Mouse (Mus musculus) C2C12 (cell line): ENCODE data around the gene Fancc. TPM values are rescaled to one million over a fixed set of nuclear protein-coding genes. Genes with fewer than 3 reads are reported as not detected.
A peak's percentile ranks its signal among the peaks of the same experiment; 100 is the strongest.

Experiments used
- H3K27me3 ChIP-seq: one replicate; pipeline ENCODE4 v1.6.1; 2011; ENCODE audit not compliant: control insufficient read depth, insufficient read depth, insufficient read length
- H3K36me3 ChIP-seq: one replicate; pipeline ENCODE4 v1.6.1; 2011; ENCODE audit not compliant: control insufficient read depth, insufficient read depth
- H3K4me3 ChIP-seq: one replicate; pipeline ENCODE4 v1.5.1; 2011; ENCODE audit warnings: mild to moderate bottlenecking, control low read depth; ENCODE audit not compliant: poor library complexity, insufficient read depth, severe bottlenecking
- H3K79me2 ChIP-seq: one replicate; pipeline ENCODE4 v1.6.1; 2011; ENCODE audit not compliant: control insufficient read depth, insufficient read depth
- H3K79me3 ChIP-seq: one replicate; pipeline ENCODE4 v1.6.1; 2011; ENCODE audit warnings: low read depth, control low read depth
- H3ac ChIP-seq: one replicate; pipeline ENCODE3; 2011; ENCODE audit warnings: low read depth; ENCODE audit not compliant: control insufficient read depth, insufficient read length
- CEBPB ChIP-seq: IDR thresholded peaks from one replicate; pipeline ENCODE4 v1.6.1; 2011; ENCODE audit warnings: low read depth, mild to moderate bottlenecking, control low read depth, moderate library complexity
- CTCF ChIP-seq: IDR thresholded peaks from one replicate; pipeline ENCODE4 v1.5.1; 2011; ENCODE audit not compliant: control insufficient read depth, insufficient read depth, insufficient read length
- FOSL1 ChIP-seq: IDR thresholded peaks from one replicate; pipeline ENCODE4 v1.8.0; 2011; ENCODE audit warnings: mild to moderate bottlenecking, low read length; ENCODE audit not compliant: poor library complexity, insufficient read depth, severe bottlenecking
- MAX ChIP-seq: IDR thresholded peaks from one replicate; pipeline ENCODE4 v1.6.1; 2011; ENCODE audit warnings: mild to moderate bottlenecking, control low read depth
- MYOD1 ChIP-seq: IDR thresholded peaks from one replicate; pipeline ENCODE4 v1.6.1; 2011; ENCODE audit warnings: low read depth; ENCODE audit not compliant: control insufficient read depth, insufficient read length
- MYOG ChIP-seq: IDR thresholded peaks from one replicate; pipeline ENCODE4 v1.6.1; 2011; ENCODE audit not compliant: control insufficient read depth, insufficient read length; ENCODE audit errors: extremely low read depth
- USF1 ChIP-seq: IDR thresholded peaks from one replicate; pipeline ENCODE4 v1.6.1; 2011; ENCODE audit warnings: low read depth, mild to moderate bottlenecking, control low read depth, moderate library complexity
- polyA plus RNA-seq: library from polyadenylated mRNA; unstranded; fragments of >200 nt; fragmentation: generic; extraction: Trizol; gene quantifications from one replicate; pipeline ENCODE4 v1.2.1, GENCODE M21; 2012; ENCODE audit warnings: missing spikeins

Gene Fancc
- polyA plus RNA-seq, 1 experiment, result 9.3 TPM

DNA sequence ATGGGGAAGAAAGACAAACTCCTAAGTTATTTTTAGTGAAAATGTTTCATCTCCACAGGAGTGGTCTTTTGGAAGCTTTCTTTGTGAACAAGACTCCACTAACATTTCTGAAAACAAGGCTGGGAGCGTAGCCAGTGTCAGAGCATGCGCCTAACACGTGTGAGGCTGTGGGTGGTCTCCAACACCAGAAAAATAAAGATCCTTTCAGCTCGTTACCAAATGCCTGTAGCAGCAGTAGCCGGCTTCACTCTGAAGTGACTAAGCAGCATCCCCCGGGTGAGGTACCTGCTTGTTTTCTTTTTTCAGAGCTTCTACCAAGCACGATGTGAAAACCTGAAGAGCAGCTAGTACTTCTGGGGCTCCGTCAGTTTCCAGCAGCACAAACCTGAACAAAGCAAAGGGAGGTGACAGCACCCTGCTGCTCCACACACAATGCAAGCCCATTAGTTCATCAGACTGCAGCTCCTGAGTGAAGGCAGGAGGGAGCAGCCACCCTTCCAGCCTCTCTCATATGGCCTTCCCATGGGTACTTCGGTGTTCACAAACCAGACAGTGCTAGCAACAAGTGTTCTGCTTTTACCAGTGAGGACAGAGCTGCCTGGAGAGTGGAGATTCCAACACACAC lies 166.7 kb downstream of the Fancc start:
- H3K27me3 ChIP-seq, result no peaks in the 10 kb centered on the region
- H3K36me3 ChIP-seq, result no peaks in the 10 kb centered on the region
- H3ac ChIP-seq, result no peak overlapping the region
- H3K4me3 ChIP-seq, result no peak overlapping the region
- TF ChIP-seq CTCF (no peak), USF1 (no peak), MYOG (no peak), MYOD1 (no peak), FOSL1 (no peak), MAX (no peak), CEBPB (no peak)
- no peaks in the 10 kb centered on the region for H3K79me3 ChIP-seq
- no peaks in the 10 kb centered on the region for H3K79me2 ChIP-seq

DNA sequence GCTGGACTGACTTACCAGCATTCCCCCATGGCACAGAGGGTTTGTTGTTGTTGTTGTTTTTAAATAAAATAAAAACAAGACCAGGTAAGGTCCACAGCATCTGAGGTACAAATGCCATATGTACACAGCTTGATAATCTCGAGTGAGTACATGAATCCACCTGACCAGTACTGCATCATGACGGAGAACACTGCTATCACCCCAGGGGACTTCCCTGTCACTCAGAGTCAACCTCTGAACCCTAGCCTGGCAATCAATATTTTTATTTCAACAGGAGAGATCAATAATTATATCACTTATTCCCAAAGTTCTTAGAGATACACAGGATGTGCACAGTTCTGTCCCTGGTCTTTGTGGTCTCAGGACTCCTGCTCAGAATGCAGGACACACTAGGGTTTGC lies 171.1 kb downstream of the Fancc start:
- H3K4me3 ChIP-seq, result no peak overlapping the region
- H3K27me3 ChIP-seq, result no peaks in the 10 kb centered on the region
- H3K79me2 ChIP-seq, result no peaks in the 10 kb centered on the region
- H3ac ChIP-seq, result no peak overlapping the region
- no peaks in the 10 kb centered on the region for H3K79me3 ChIP-seq
- TF ChIP-seq FOSL1, result no peak
- TF ChIP-seq CTCF, result no peak
- TF ChIP-seq MYOG, result no peak
- no peak for TF ChIP-seq CEBPB
- TF ChIP-seq USF1, result no peak
- TF ChIP-seq MYOD1, result no peak
- TF ChIP-seq MAX, result no peak
- no peaks in the 10 kb centered on the region for H3K36me3 ChIP-seq

DNA sequence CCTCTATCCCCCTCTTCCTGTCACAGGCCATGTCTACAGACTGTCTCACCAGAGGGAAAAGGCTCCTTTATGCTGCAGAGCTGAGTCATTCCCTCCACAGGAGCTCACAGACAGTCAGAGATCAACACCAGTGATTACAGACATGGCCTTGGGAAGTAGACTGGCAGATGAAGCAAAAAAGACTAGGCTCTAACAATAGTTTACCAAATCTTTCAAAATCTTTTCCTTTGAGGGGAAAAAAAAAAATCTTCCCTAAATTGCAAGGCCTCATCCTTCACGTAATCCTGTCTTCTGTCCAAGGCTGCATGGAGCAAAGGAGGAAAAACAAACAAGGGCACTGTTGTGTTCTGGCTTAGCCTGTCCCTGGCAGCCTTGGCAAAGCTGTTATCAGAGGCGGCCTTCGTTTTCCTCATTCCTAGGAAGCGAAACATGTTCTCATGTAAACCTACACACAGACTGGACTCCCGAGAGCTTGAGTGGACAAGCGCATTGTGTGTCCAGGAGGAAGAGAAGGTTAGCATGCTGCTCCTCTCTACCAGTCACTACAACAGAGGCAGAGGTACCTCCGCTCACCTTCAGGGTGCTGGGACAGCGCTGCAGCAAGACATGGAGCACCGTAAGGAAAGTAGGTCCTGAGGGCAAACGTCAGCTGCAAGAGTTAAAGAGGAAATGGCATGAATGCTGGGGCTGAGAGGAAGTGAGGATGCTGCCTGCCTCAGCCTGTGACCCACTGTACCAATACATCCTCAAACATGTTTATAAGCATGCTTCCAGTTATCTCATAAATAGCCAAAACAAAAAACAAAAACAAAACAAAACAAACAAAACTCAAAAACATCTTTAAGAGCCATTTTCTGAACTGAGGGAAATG lies 171.9 kb downstream of the Fancc start:
- TF ChIP-seq FOSL1 (peak; percentile 55), CEBPB (no peak), MYOG (no peak), MYOD1 (no peak), MAX (no peak)
- Histone ChIP-seq H3ac (peak overlapping the region; percentile 22), H3K79me2 (no peaks in the 10 kb centered on the region), H3K79me3 (no peaks in the 10 kb centered on the region), H3K4me3 (no peak overlapping the region), H3K36me3 (no peaks in the 10 kb centered on the region), H3K27me3 (no peaks in the 10 kb centered on the region)

DNA sequence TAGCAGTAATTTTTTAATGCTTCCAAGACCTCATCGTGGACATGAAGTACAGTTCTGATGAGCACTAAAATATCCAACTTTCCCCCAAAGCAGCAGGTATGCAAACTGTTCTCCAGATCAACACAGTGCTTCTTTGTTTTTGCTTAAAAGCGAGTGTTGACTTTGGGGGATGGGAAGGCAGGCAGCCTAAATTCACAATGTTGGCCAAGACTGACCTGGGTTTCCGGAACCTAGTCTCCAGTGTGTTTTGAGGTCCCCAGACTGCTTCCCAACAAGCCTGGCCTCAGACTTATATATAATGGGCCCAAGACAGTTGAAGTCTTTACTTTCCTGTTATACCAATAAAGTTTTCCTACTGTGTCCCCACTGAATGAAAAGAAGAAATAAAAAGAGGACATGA lies 172.8 kb downstream of the Fancc start:
- no peak for TF ChIP-seq FOSL1
- no peak for TF ChIP-seq MYOG
- TF ChIP-seq USF1, result no peak
- no peak for TF ChIP-seq CEBPB
- TF ChIP-seq MYOD1, result no peak
- no peak for TF ChIP-seq MAX
- no peak for TF ChIP-seq CTCF
- Histone ChIP-seq H3K27me3 (no peaks in the 10 kb centered on the region), H3K79me3 (no peaks in the 10 kb centered on the region), H3ac (no peak overlapping the region), H3K36me3 (no peaks in the 10 kb centered on the region), H3K79me2 (no peaks in the 10 kb centered on the region), H3K4me3 (no peak overlapping the region)

DNA sequence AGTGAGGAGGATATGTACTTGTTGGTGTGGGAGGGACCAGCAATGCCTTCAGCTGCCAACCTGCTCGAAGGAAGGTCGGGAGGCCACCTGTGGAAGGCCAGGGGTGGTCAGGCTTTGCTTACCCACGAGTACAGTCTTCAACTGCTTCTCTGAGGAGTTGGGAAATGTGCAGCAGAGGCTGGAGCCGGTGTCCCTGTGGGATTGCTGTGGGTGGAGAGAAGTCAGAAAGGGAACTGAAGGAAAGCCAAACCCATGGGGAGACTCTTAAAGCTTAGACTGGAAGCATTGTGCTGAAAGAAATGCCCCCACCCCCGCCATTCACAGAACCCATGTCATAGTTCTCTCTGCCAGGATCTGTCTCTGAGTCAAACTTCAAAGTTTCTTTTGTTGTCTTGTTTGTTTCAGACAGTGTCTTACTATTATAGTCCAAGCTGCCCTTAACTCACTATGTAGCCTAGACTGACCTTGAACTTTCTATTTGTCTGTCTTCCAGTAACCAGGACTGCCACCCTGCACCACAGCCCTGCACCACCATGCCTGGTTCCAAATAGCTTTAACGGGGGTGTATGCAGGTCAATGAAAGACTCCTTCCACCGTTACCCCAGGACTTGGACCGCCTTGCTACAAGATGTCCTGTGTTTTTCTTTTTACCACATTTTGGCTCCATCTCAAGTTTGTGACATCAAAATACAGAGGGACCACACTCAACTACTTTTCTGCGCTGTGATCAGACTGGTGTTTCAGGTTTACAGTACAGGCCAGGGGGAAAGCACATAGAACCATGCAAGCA lies 173.6 kb downstream of the Fancc start:
- H3K79me3 ChIP-seq, result no peaks in the 10 kb centered on the region
- H3K79me2 ChIP-seq, result no peaks in the 10 kb centered on the region
- H3K4me3 ChIP-seq, result no peak overlapping the region
- no peak overlapping the region for H3ac ChIP-seq
- TF ChIP-seq FOSL1 (no peak), MAX (no peak), CTCF (no peak), USF1 (no peak), MYOD1 (no peak), MYOG (no peak), CEBPB (no peak)
- H3K36me3 ChIP-seq, result no peaks in the 10 kb centered on the region
- H3K27me3 ChIP-seq, result no peaks in the 10 kb centered on the region
